Mouse (Mus musculus) myocyte (in vitro differentiated cells): ENCODE measurements at regions not wholly inside any gene's neighbourhood (a gene's known extent, or its start where the extent isn't known, plus 50 kb on each side); places are given as distances from the start of the nearest gene placed in this dataset.

Source experiments
- H3K27me3 ChIP-seq: one replicate; pipeline ENCODE4 v1.6.1; 2011; ENCODE audit not compliant: control insufficient read depth, insufficient read depth, insufficient read length
- H3K36me3 ChIP-seq: one replicate; pipeline ENCODE4 v1.6.1; 2011; ENCODE audit not compliant: control insufficient read depth, insufficient read depth
- H3K4me2 ChIP-seq: one replicate; pipeline ENCODE4 v1.6.1; 2011; ENCODE audit warnings: low read depth, control low read depth
- H3K4me3 ChIP-seq: one replicate; pipeline ENCODE4 v1.5.1; 2011; ENCODE audit warnings: mild to moderate bottlenecking, control low read depth, moderate library complexity
- H3K79me2 ChIP-seq: one replicate; pipeline ENCODE4 v1.6.1; 2011; ENCODE audit not compliant: control insufficient read depth, insufficient read depth
- H3ac ChIP-seq: one replicate; pipeline ENCODE4 v1.6.1; 2011; ENCODE audit not compliant: control insufficient read depth, insufficient read length
- CEBPB ChIP-seq: IDR thresholded peaks from 2 replicates; pipeline ENCODE4 v1.6.1; 2011; ENCODE audit warnings: mild to moderate bottlenecking, moderate library complexity; ENCODE audit not compliant: poor library complexity, insufficient read depth, severe bottlenecking
- E2F4 ChIP-seq: IDR thresholded peaks from one replicate; pipeline ENCODE4 v1.6.1; 2011; ENCODE audit warnings: mild to moderate bottlenecking, control low read depth, moderate library complexity; ENCODE audit not compliant: insufficient read depth
- MAX ChIP-seq: IDR thresholded peaks from one replicate; pipeline ENCODE4 v1.6.1; 2011; ENCODE audit warnings: low read depth, mild to moderate bottlenecking, control low read depth
- MYOD1 ChIP-seq, 3 experiments: IDR thresholded peaks; one replicate each; pipeline ENCODE4 v1.6.1; 2011; ENCODE audit warnings: control low read depth in 2 of 3, low read depth in 2 of 3, mild to moderate bottlenecking in 2 of 3, moderate library complexity in 1 of 3; ENCODE audit not compliant: insufficient read length in 2 of 3, control insufficient read depth in 1 of 3
- MYOG ChIP-seq, 3 experiments: IDR thresholded peaks; one replicate each; pipeline ENCODE4 v1.6.1; 2011; ENCODE audit warnings: control low read depth in 2 of 3, low read depth in 2 of 3, mild to moderate bottlenecking in 2 of 3; ENCODE audit not compliant: insufficient read length in 2 of 3, control insufficient read depth in 1 of 3, insufficient read depth in 1 of 3
- POLR2A ChIP-seq: IDR thresholded peaks from one replicate; pipeline ENCODE4 v1.6.1; 2011; ENCODE audit warnings: low read depth, mild to moderate bottlenecking, control low read depth, moderate library complexity; ENCODE audit not compliant: insufficient read length
- POLR2AphosphoS2 ChIP-seq: IDR thresholded peaks from one replicate; pipeline ENCODE4 v1.6.1; 2011; ENCODE audit warnings: low read depth, control low read depth; ENCODE audit not compliant: insufficient read length
- REST ChIP-seq: IDR thresholded peaks from one replicate; pipeline ENCODE4 v1.6.1; 2011; ENCODE audit warnings: mild to moderate bottlenecking, control low read depth, moderate library complexity; ENCODE audit not compliant: insufficient read depth, insufficient read length
- SRF ChIP-seq: IDR thresholded peaks from one replicate; pipeline ENCODE4 v1.6.1; 2011; ENCODE audit warnings: low read depth; ENCODE audit not compliant: control insufficient read depth, insufficient read length
- TCF12 ChIP-seq: IDR thresholded peaks from one replicate; pipeline ENCODE4 v1.6.1; 2011; ENCODE audit warnings: mild to moderate bottlenecking, control low read depth; ENCODE audit not compliant: poor library complexity, insufficient read depth, severe bottlenecking
- TCF3 ChIP-seq: IDR thresholded peaks from one replicate; pipeline ENCODE4 v1.6.1; 2011; ENCODE audit warnings: low read depth, control low read depth; ENCODE audit not compliant: insufficient read length
- USF1 ChIP-seq: IDR thresholded peaks from one replicate; pipeline ENCODE4 v1.6.1; 2011; ENCODE audit warnings: low read depth, mild to moderate bottlenecking, control low read depth, moderate library complexity

DNA sequence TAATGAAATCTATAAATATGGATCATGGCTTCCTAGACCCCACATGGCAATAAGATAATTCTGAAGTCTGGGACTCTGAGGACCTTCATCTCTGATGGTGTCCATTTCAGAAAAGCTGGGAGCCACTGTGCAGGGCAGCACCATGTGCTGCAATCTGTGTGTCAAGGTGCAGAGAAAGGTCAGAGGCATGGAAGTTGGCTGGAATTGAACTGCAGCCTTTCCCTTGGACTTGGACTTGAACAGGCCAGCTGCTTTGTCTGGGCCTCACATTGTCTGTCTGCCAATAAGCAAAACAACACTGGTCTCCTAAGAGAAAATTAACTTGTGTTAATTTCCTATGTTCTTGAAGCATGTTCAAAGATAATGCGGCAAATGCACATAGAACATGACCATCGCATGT, 681.0 kb downstream of the Cypt12 start:
- Histone ChIP-seq H3K4me2 (no peak overlapping the region), H3K4me3 (no peak overlapping the region), H3K27me3 (no peaks in the 10 kb centered on the region), H3ac (no peak overlapping the region), H3K36me3 (no peaks in the 10 kb centered on the region), H3K79me2 (no peaks in the 10 kb centered on the region)
- TF ChIP-seq TCF3 = no peak
- TF ChIP-seq TCF12 = no peak
- no peak for TF ChIP-seq REST
- TF ChIP-seq MYOD1 (IDR thresholded peaks at IDR 0.05; ENCODE audit: control insufficient read depth in 1 of 3, insufficient read length in 2 of 3, low read depth in 2 of 3) = no peak
- TF ChIP-seq POLR2A = no peak
- TF ChIP-seq CEBPB = no peak
- no peak for TF ChIP-seq POLR2AphosphoS2
- TF ChIP-seq MAX = no peak
- TF ChIP-seq USF1 = no peak

DNA sequence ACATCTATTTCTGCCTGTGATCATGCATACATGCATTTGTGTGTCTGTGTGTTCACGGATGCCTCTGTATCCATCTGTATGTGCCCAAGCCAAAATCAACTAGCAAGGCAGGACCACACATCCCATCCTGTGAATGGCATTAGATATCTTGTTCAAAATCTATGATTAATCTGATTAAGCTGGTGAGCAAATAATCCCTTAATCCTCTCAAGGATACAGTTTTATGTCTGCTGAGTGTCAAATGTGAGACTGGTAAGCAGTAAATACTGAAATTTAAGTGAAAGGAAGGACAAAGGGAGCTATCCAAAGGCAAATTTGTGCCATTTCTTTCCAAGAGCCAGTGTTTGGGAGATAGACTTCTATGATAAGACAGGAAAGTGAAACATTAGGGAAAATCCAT, 683.4 kb downstream of the Cypt12 start:
- Histone ChIP-seq H3K4me2 (no peak overlapping the region), H3ac (no peak overlapping the region), H3K4me3 (no peak overlapping the region), H3K27me3 (no peaks in the 10 kb centered on the region), H3K79me2 (no peaks in the 10 kb centered on the region), H3K36me3 (no peaks in the 10 kb centered on the region)
- TF ChIP-seq POLR2AphosphoS2 (no peak), MAX (no peak), E2F4 (no peak), CEBPB (no peak), TCF3 (no peak), REST (no peak), POLR2A (no peak), TCF12 (no peak), SRF (no peak), USF1 (no peak), MYOD1 (IDR thresholded peaks at IDR 0.05; ENCODE audit: control insufficient read depth in 1 of 3, insufficient read length in 2 of 3, low read depth in 2 of 3) (no peak)

DNA sequence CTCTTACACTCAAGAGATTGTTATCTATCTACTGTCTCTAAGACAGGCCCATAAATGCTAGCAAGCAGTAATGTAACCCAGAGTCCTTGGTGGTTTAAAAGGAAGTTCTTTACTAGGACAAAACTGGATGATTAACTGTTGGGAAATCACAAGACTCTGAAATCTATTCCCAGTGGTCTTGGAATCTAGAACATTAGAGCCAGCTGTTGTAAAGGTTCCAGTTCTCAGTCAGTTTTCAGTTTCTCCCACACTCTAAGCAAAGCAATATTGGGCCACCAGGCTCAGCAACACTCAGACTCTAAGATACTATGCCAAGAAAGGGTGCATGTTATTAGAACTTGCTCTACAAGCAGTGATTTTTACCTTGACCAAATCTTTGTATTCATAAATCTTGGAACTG, 686.6 kb downstream of the Cypt12 start:
- Histone ChIP-seq H3K27me3 (no peaks in the 10 kb centered on the region), H3ac (no peak overlapping the region), H3K36me3 (no peaks in the 10 kb centered on the region), H3K4me3 (no peak overlapping the region), H3K4me2 (no peak overlapping the region), H3K79me2 (no peaks in the 10 kb centered on the region)
- TF ChIP-seq CEBPB = no peak
- TF ChIP-seq SRF = no peak
- TF ChIP-seq POLR2A = no peak
- no peak for TF ChIP-seq MYOG (IDR thresholded peaks at IDR 0.05; ENCODE audit: control insufficient read depth in 1 of 3, insufficient read depth in 1 of 3, insufficient read length in 2 of 3, low read depth in 2 of 3)
- TF ChIP-seq POLR2AphosphoS2 = no peak
- TF ChIP-seq MYOD1 (IDR thresholded peaks at IDR 0.05; ENCODE audit: control insufficient read depth in 1 of 3, insufficient read length in 2 of 3, low read depth in 2 of 3) = no peak
- no peak for TF ChIP-seq USF1
- TF ChIP-seq TCF12 = no peak
- no peak for TF ChIP-seq REST

DNA sequence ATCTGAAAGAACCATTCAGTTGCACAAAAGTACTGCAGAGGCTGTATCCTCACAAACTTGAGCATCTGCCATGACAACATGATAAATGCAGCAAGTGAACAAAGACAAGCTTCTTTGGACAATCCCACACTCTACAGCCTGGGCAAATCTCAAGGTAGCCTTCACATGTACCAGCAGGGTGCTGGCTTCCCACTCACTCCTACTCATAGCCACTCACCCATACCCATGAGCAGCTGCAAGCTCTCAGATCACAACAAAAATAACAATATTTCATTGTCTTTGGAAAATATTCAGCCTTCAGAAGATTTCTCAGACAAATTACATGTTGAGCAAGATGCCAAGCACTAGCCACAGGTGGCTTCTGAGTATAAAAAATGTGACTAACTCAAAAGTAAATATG, 689.3 kb downstream of the Cypt12 start:
- no peak overlapping the region for H3K4me2 ChIP-seq
- H3K79me2 ChIP-seq = no peaks in the 10 kb centered on the region
- TF ChIP-seq POLR2A (no peak), TCF3 (no peak), MAX (no peak), MYOD1 (IDR thresholded peaks at IDR 0.05; ENCODE audit: control insufficient read depth in 1 of 3, insufficient read length in 2 of 3, low read depth in 2 of 3) (peak in 2 of 3 experiments; percentile 60 to 72), CEBPB (0 out of 2 replicates have a peak, but pooled peaks have one; percentile 19), POLR2AphosphoS2 (no peak), TCF12 (no peak), REST (no peak), SRF (no peak), MYOG (IDR thresholded peaks at IDR 0.05; ENCODE audit: control insufficient read depth in 1 of 3, insufficient read depth in 1 of 3, insufficient read length in 2 of 3, low read depth in 2 of 3) (peak in 1 of 3 experiments; percentile 49), E2F4 (no peak), USF1 (no peak)
- no peaks in the 10 kb centered on the region for H3K36me3 ChIP-seq
- no peak overlapping the region for H3ac ChIP-seq
- H3K27me3 ChIP-seq = no peaks in the 10 kb centered on the region
- H3K4me3 ChIP-seq = no peak overlapping the region

DNA sequence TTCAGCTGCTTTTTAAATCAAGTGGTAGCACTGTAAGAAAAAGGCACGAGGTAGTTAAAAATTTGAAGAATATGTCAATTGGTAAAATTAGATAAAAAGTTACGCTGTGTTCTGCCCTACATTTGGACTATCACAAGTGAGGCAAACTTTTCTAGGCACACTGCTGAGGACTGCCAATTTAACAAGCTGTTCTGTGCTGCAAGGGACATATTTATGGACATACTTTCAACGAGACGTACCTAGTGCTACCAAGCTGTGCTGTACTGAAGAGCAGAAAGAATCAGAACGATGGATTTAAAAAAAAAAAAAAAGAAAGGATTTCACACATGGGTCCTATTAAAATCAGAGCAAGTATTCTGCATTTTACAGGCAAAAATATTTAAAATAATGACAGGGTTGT, 692.1 kb downstream of the Cypt12 start:
- no peak overlapping the region for H3K4me2 ChIP-seq
- TF ChIP-seq POLR2A = no peak
- TF ChIP-seq MYOG (IDR thresholded peaks at IDR 0.05; ENCODE audit: control insufficient read depth in 1 of 3, insufficient read depth in 1 of 3, insufficient read length in 2 of 3, low read depth in 2 of 3) = no peak
- no peak for TF ChIP-seq TCF12
- no peak for TF ChIP-seq POLR2AphosphoS2
- TF ChIP-seq REST = no peak
- no peak for TF ChIP-seq CEBPB
- no peak overlapping the region for H3K4me3 ChIP-seq
- H3K36me3 ChIP-seq = no peaks in the 10 kb centered on the region
- no peaks in the 10 kb centered on the region for H3K27me3 ChIP-seq
- H3ac ChIP-seq = no peak overlapping the region
- H3K79me2 ChIP-seq = no peaks in the 10 kb centered on the region
